Mouse (Mus musculus) neural tube, embryonic 11.5 days (tissue): ENCODE measurements at regions not wholly inside any gene's neighbourhood (a gene's known extent, or its start where the extent isn't known, plus 50 kb on each side); places are given as distances from the start of the nearest gene placed in this dataset.
"Not testable (repeated sequence)": the region's sequence is repeated elsewhere in the genome, so short reads cannot be mapped to it uniquely, and the experiment has no call there.

Experiments
- ATAC-seq: fragments of 200-750 bp; cut with Nextera tagmentation; 2 replicates; pipeline ENCODE4 v1.8.0; 2017; ENCODE audit warnings: moderate number of reproducible peaks, mild to moderate bottlenecking, moderate TSS enrichment, moderate library complexity; ENCODE audit not compliant: insufficient read depth, low FRiP score, low TSS enrichment
- DNase-seq: peaks from one replicate; pipeline ENCODE4 v3.0.0-alpha.2; 2015; ENCODE audit warnings: low spot score
- H3K27ac ChIP-seq: fragments of 300-500 bp; sonication (generic); 2 replicates; pipeline ENCODE4 v1.5.1; 2014; ENCODE audit warnings: low read depth, mild to moderate bottlenecking, low read length
- H3K27me3 ChIP-seq: fragments of 300-500 bp; sonication (generic); 2 replicates; pipeline ENCODE4 v1.6.1; 2014; ENCODE audit warnings: mild to moderate bottlenecking, low read length, mixed read lengths; ENCODE audit not compliant: control insufficient read depth, insufficient read depth
- H3K36me3 ChIP-seq: fragments of 300-500 bp; sonication (generic); 2 replicates; pipeline ENCODE4 v1.6.1; 2014; ENCODE audit warnings: mild to moderate bottlenecking, low read length, moderate library complexity, mixed read lengths; ENCODE audit not compliant: control insufficient read depth, insufficient read depth
- H3K4me1 ChIP-seq: fragments of 300-500 bp; sonication (generic); 2 replicates; pipeline ENCODE4 v1.6.1; 2014; ENCODE audit warnings: low read length, mixed read lengths; ENCODE audit not compliant: control insufficient read depth, insufficient read depth
- H3K4me2 ChIP-seq: fragments of 300-500 bp; sonication (generic); 2 replicates; pipeline ENCODE4 v1.6.1; 2014; ENCODE audit warnings: low read depth, mild to moderate bottlenecking, moderate library complexity
- H3K4me3 ChIP-seq: fragments of 300-500 bp; sonication (generic); 2 replicates; pipeline ENCODE4 v1.5.1; 2014; ENCODE audit warnings: low read depth, low read length
- H3K9ac ChIP-seq: fragments of 300-500 bp; sonication (generic); 2 replicates; pipeline ENCODE4 v1.6.1; 2014; ENCODE audit warnings: mild to moderate bottlenecking, low read length
- H3K9me3 ChIP-seq: fragments of 300-500 bp; sonication (generic); 2 replicates; pipeline ENCODE4 v1.6.1; 2016; ENCODE audit warnings: low read length; ENCODE audit not compliant: control insufficient read depth
- WGBS: fragments of 180-500 bp; shearing (Covaris S2); extraction: QIAGEN DNeasy Blood & Tissue Kit; methylation state at CpG from one replicate; pipeline ENCODE4 v1.1.7; 2014; 5-methylcytosine and 5-hydroxymethylcytosine counted together

DNA sequence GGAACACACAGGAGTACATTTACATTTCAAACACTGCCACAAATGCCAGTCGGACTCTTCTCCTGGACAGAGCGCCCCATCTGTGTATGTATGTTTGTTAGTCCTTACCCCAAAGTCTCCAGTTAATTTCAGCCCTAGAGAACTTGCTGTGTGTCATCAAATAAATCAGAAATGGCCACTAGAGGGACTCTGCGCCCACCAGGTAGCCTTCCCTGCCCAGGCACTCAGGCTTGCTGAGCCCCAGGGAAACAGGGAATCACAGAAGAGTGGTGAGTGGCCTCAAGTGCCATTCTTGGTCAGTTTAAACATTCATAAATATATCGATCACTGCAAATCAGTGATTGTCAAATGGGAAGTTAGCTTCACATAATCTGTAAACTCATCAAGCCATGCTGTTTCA, 102.8 kb upstream of the Ube2dnl1 start:
- 63% methylated on average over 4 of the region's 4 CpGs for WGBS
- not testable (repeated sequence) for H3K4me1 ChIP-seq, H3K36me3 ChIP-seq, H3K27ac ChIP-seq, H3K9me3 ChIP-seq, DNase-seq, H3K9ac ChIP-seq, H3K27me3 ChIP-seq, H3K4me3 ChIP-seq, ATAC-seq, H3K4me2 ChIP-seq

DNA sequence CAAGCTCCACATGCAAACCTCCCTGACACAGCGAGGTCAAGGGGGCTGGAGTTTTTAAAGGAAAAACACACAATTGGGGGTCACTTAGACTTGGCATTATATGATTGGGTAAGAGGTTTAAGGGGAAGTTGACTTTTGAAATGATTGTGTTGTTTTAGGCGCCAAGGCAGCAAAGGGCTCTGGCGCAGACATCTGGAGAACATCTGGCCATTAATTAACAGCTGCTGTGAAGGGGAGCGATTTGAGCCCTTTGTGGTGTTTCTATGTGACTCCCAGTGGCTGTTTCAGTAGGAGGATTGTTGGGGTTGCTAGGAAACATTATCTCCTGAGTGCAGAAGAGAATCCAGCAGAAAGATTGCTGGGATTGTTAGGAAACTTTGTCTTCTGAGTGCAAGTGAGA, 88.5 kb upstream of the Ube2dnl1 start:
- Histone ChIP-seq H3K27ac (no peak overlapping the region), H3K4me3 (no peak overlapping the region), H3K4me1 (no peaks in the 10 kb centered on the region), H3K9ac (no peak overlapping the region), H3K9me3 (no peaks in the 10 kb centered on the region), H3K27me3 (no peaks in the 10 kb centered on the region), H3K36me3 (no peaks in the 10 kb centered on the region), H3K4me2 (no peak overlapping the region)
- WGBS: 34% methylated on average over 4 of the region's 4 CpGs
- DNase-seq (peak; percentile 26), ATAC-seq (no peak)

DNA sequence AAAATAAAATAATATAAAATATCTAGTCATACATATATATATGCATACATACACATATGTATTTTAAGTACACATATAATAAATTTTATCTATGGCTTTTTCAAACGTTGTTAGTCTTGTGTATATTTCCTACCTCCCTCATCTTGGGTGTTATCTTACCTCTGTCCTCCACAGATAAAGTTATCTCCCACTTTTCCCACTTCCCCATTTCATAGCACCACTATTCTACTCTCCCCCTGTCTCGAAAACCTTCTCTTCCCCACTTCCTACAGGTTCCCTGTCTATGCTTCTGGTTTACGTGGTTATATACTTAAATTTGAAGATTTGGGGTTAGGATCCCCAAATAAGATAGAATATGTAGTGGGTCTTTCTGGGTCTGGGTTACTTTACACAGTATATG, 67.9 kb upstream of the Ube2dnl1 start:
- 78% methylated on average over 3 of the region's 3 CpGs for WGBS
- H3K9ac ChIP-seq: no peak overlapping the region
- no peaks in the 10 kb centered on the region for H3K27me3 ChIP-seq
- H3K4me1 ChIP-seq: no peaks in the 10 kb centered on the region
- H3K9me3 ChIP-seq: no peaks in the 10 kb centered on the region
- H3K36me3 ChIP-seq: no peaks in the 10 kb centered on the region
- H3K27ac ChIP-seq: no peak overlapping the region
- DNase-seq (no peak), ATAC-seq (no peak)
- H3K4me2 ChIP-seq: no peak overlapping the region
- no peak overlapping the region for H3K4me3 ChIP-seq

DNA sequence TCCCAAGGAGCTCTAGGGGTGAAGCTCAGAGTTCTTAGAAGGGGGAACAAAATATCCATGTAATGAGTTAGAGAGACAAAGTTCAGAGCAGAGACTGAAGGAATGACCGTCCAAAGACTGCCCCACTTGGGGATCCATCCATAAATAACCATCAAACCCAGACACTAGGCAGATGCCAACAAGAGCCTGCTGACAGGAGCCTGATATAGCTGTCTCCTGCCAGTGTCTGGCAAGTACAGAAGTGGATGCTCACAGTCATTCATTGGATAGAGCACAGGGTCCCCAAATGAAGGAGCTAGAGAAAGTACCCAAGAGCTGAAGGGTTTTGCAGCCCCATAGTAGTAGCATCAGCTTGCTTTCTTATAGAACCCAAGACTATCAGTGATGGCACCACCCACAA, 61.3 kb upstream of the Ube2dnl1 start:
- H3K36me3 ChIP-seq: no peaks in the 10 kb centered on the region
- H3K27ac ChIP-seq: no peak overlapping the region
- DNase-seq (no peak), ATAC-seq (no peak)
- H3K4me3 ChIP-seq: no peak overlapping the region
- no peaks in the 10 kb centered on the region for H3K27me3 ChIP-seq
- WGBS: 74% methylated on average over 1 of the region's 1 CpGs
- H3K9ac ChIP-seq: no peak overlapping the region
- H3K4me1 ChIP-seq: no peaks in the 10 kb centered on the region
- no peak overlapping the region for H3K4me2 ChIP-seq
- H3K9me3 ChIP-seq: no peaks in the 10 kb centered on the region
